Mouse (Mus musculus) liver, adult 2 months (tissue): Measurements from ENCODE around the gene Mpst. TPM values are rescaled to one million over a fixed set of nuclear protein-coding genes. Genes with fewer than 3 reads are reported as not detected.

Experiments used
- DNase-seq: peaks from one replicate; pipeline ENCODE4 v3.0.0-alpha.2; 2011; ENCODE audit warnings: low read depth, low spot score; ENCODE audit errors: extremely low read depth
- H3K27ac ChIP-seq: fragments of 200-500 bp; replicated peaks from 2 replicates; pipeline ENCODE4 v1.5.1; 2012; ENCODE audit warnings: low read depth, mild to moderate bottlenecking, control low read depth, inconsistent platforms, low read length; ENCODE audit not compliant: insufficient read depth
- H3K27me3 ChIP-seq: fragments of 200-500 bp; 2 replicates; pipeline ENCODE4 v1.6.1; 2012; ENCODE audit warnings: mild to moderate bottlenecking, moderate library complexity, low read length, inconsistent platforms; ENCODE audit not compliant: control insufficient read depth, insufficient read depth
- H3K36me3 ChIP-seq: fragments of 200-500 bp; 2 replicates; pipeline ENCODE4 v1.6.1; 2012; ENCODE audit warnings: low read length, inconsistent platforms; ENCODE audit not compliant: control insufficient read depth, insufficient read depth
- H3K4me1 ChIP-seq: fragments of 200-500 bp; 2 replicates; pipeline ENCODE4 v1.6.1; 2011; ENCODE audit warnings: low read length; ENCODE audit not compliant: control insufficient read depth, insufficient read depth
- H3K4me3 ChIP-seq: fragments of 200-500 bp; 2 replicates; pipeline ENCODE4 v1.5.1; 2011; ENCODE audit warnings: low read depth, mild to moderate bottlenecking, control low read depth, low read length, moderate library complexity; ENCODE audit not compliant: insufficient read depth
- H3K79me2 ChIP-seq: fragments of 200-500 bp; 2 replicates; pipeline ENCODE4 v1.6.1; 2012; ENCODE audit warnings: inconsistent platforms, mild to moderate bottlenecking, low read length, moderate library complexity; ENCODE audit not compliant: control insufficient read depth, insufficient read depth
- H3K9ac ChIP-seq: fragments of 200-500 bp; 2 replicates; pipeline ENCODE4 v1.6.1; 2012; ENCODE audit warnings: low read depth, mild to moderate bottlenecking, control low read depth, inconsistent platforms, low read length
- CTCF ChIP-seq: fragments of 200-500 bp; IDR thresholded peaks from 2 replicates; pipeline ENCODE4 v1.5.1; 2011; ENCODE audit warnings: low read depth, low read length, control low read depth
- POLR2A ChIP-seq: fragments of 200-500 bp; IDR thresholded peaks from 2 replicates; pipeline ENCODE4 v1.6.1; 2011; ENCODE audit warnings: low read length, control low read depth; ENCODE audit not compliant: insufficient read depth; ENCODE audit errors: extremely low read depth
- WGBS: fragments of 180-500 bp; shearing (Covaris S2); methylation state at CpG from one replicate; pipeline ENCODE4 v1.1.7; 2018; 5-methylcytosine and 5-hydroxymethylcytosine counted together
- polyA plus RNA-seq: library from polyadenylated mRNA; depleted of rRNA; stranded (reverse); fragments of >200 nt; gene quantifications from 2 replicates; pipeline ENCODE4 v1.2.3, GENCODE M21; 2012
- total RNA-seq: library from RNA; depleted of rRNA; stranded (reverse); fragments of >200 nt; gene quantifications from 2 replicates; pipeline ENCODE4 v1.2.3, GENCODE M21; 2014

Mpst gene
- total and polyA plus RNA-seq, 2 experiments: 106 to 377 TPM

- no peak within 1 kb of the TSS for H3K27ac ChIP-seq
- TF ChIP-seq CTCF: no peak
- TF ChIP-seq POLR2A: no peak
- no peak within 1 kb of the TSS for H3K9ac ChIP-seq
- no peaks in the 10 kb centered on the region for H3K27me3 ChIP-seq
- no peaks in the 10 kb centered on the region for H3K79me2 ChIP-seq
- H3K36me3 ChIP-seq: 0 out of 2 replicates have a peak, but pooled peaks cover 3% of the 10 kb centered on the region
- peaks cover 2% of the 10 kb centered on the region; the same call in 1 of the 2 replicates for H3K4me1 ChIP-seq
- DNase-seq: peak; percentile 74
- WGBS: 38% methylated on average over 8 of the region's 8 CpGs
- H3K4me3 ChIP-seq: no peak within 1 kb of the TSS
Observed at GRCm38 (mm10) chr15:78395478-78395962, 10.7 kb upstream of the Mpst start, which contains the start of gene Tex33. Gene Tex33 (minus strand): TSS chr15:78395912.

GRCm38 (mm10) chr15:78401345-78401744 is 4.9 kb upstream of the Mpst start:
- Histone ChIP-seq H3K27ac (peak overlapping the region; percentile 53), H3K79me2 (peaks cover 11% of the 10 kb centered on the region; the same call in 1 of the 2 replicates), H3K9ac (peak overlapping the region; percentile 25), H3K4me1 (peaks cover 11% of the 10 kb centered on the region), H3K4me3 (no peak overlapping the region), H3K27me3 (no peaks in the 10 kb centered on the region), H3K36me3 (0 out of 2 replicates have a peak, but pooled peaks cover 3% of the 10 kb centered on the region)
- WGBS: 55% methylated on average over 6 of the region's 6 CpGs
- TF ChIP-seq CTCF: no peak
- no peak for TF ChIP-seq POLR2A
- DNase-seq: peak; percentile 69

- H3K79me2 ChIP-seq: peaks cover 15% of the 10 kb centered on the region; the same call in 1 of the 2 replicates
- peak; percentile 86 for DNase-seq
- H3K9ac ChIP-seq: peak overlapping the region; percentile 25
- H3K36me3 ChIP-seq: 0 out of 2 replicates have a peak, but pooled peaks cover 3% of the 10 kb centered on the region
- no peak overlapping the region for H3K4me3 ChIP-seq
- peaks cover 11% of the 10 kb centered on the region for H3K4me1 ChIP-seq
- TF ChIP-seq CTCF: no peak
- TF ChIP-seq POLR2A: no peak
- H3K27ac ChIP-seq: peak overlapping the region; percentile 53
- 13% methylated on average over 4 of the region's 4 CpGs for WGBS
- H3K27me3 ChIP-seq: no peaks in the 10 kb centered on the region
Observed at GRCm38 (mm10) chr15:78401921-78402320, 4.3 kb upstream of the Mpst start.

GRCm38 (mm10) chr15:78402423-78402822 is 3.8 kb upstream of the Mpst start:
- Histone ChIP-seq H3K79me2 (peaks cover 18% of the 10 kb centered on the region; the same call in 1 of the 2 replicates), H3K36me3 (0 out of 2 replicates have a peak, but pooled peaks cover 3% of the 10 kb centered on the region), H3K27me3 (no peaks in the 10 kb centered on the region), H3K4me1 (peaks cover 11% of the 10 kb centered on the region), H3K9ac (peak overlapping the region; percentile 56), H3K4me3 (no peak overlapping the region; the same call in 1 of the 2 replicates), H3K27ac (peak overlapping the region; percentile 90)
- peak; percentile 94 for DNase-seq
- TF ChIP-seq POLR2A: no peak
- TF ChIP-seq CTCF: no peak
- 15% methylated on average over 7 of the region's 7 CpGs for WGBS

GRCm38 (mm10) chr15:78403301-78403741 is 2.9 kb upstream of the Mpst start:
- peaks cover 17% of the 10 kb centered on the region for H3K4me1 ChIP-seq
- H3K9ac ChIP-seq: peak overlapping the region; percentile 56

GRCm38 (mm10) chr15:78403896-78404295 is 2.3 kb upstream of the Mpst start:
- 22% methylated on average over 1 of the region's 1 CpGs for WGBS
- no peaks in the 10 kb centered on the region for H3K27me3 ChIP-seq
- peaks cover 21% of the 10 kb centered on the region; the same call in 1 of the 2 replicates for H3K79me2 ChIP-seq
- H3K36me3 ChIP-seq: 0 out of 2 replicates have a peak, but pooled peaks cover 3% of the 10 kb centered on the region
- H3K27ac ChIP-seq: peak overlapping the region; percentile 90
- peaks cover 23% of the 10 kb centered on the region for H3K4me1 ChIP-seq
- peak; percentile 91 for DNase-seq
- H3K9ac ChIP-seq: peak overlapping the region; percentile 56
- TF ChIP-seq POLR2A: no peak
- TF ChIP-seq CTCF: no peak
- peak overlapping the region; percentile 51 for H3K4me3 ChIP-seq

More at GRCm38 (mm10) chr15:78403301-78403741, 2.9 kb upstream of the Mpst start:
- Histone ChIP-seq H3K27ac (peak overlapping the region; percentile 90), H3K79me2 (peaks cover 21% of the 10 kb centered on the region; the same call in 1 of the 2 replicates), H3K36me3 (0 out of 2 replicates have a peak, but pooled peaks cover 3% of the 10 kb centered on the region), H3K27me3 (no peaks in the 10 kb centered on the region), H3K4me3 (peak overlapping the region; percentile 51)
- TF ChIP-seq POLR2A (no peak), CTCF (no peak)
- DNase-seq: peak; percentile 90
- WGBS: 6% methylated on average over 3 of the region's 3 CpGs
